Mouse (Mus musculus) embryonic fibroblast, embryonic 13.5 days (primary cell): ENCODE measurements around the gene Dars. TPM values are rescaled to one million over a fixed set of nuclear protein-coding genes. Genes with fewer than 3 reads are reported as not detected.

Experiments used
- H3K27ac ChIP-seq: 2 replicates; pipeline ENCODE4 v1.5.1; 2012; ENCODE audit warnings: low read length, control low read depth, inconsistent platforms; ENCODE audit not compliant: insufficient read depth
- H3K4me1 ChIP-seq: 2 replicates; pipeline ENCODE4 v1.6.1; 2011; ENCODE audit warnings: low read length; ENCODE audit not compliant: control insufficient read depth, insufficient read depth
- H3K4me3 ChIP-seq: 2 replicates; pipeline ENCODE4 v1.5.1; 2011; ENCODE audit warnings: mild to moderate bottlenecking, control low read depth, low read length; ENCODE audit not compliant: insufficient read depth
- CTCF ChIP-seq: IDR thresholded peaks from 2 replicates; pipeline ENCODE4 v1.5.1; 2011; ENCODE audit warnings: mild to moderate bottlenecking, control low read depth, low read length, moderate library complexity, borderline replicate concordance; ENCODE audit not compliant: insufficient read depth
- POLR2A ChIP-seq: IDR thresholded peaks from 2 replicates; pipeline ENCODE4 v1.6.1; 2011; ENCODE audit warnings: low read depth, mild to moderate bottlenecking, control low read depth, low read length, moderate library complexity
- polyA plus RNA-seq: library from polyadenylated mRNA; stranded (reverse); fragments of >200 nt; gene quantifications from 2 replicates; pipeline ENCODE4 v1.2.4, GENCODE M21; 2011; ENCODE audit warnings: low read depth; ENCODE audit not compliant: missing spikeins, insufficient read length

The Dars gene
- 108 TPM in 2 replicates for polyA plus RNA-seq

DNA sequence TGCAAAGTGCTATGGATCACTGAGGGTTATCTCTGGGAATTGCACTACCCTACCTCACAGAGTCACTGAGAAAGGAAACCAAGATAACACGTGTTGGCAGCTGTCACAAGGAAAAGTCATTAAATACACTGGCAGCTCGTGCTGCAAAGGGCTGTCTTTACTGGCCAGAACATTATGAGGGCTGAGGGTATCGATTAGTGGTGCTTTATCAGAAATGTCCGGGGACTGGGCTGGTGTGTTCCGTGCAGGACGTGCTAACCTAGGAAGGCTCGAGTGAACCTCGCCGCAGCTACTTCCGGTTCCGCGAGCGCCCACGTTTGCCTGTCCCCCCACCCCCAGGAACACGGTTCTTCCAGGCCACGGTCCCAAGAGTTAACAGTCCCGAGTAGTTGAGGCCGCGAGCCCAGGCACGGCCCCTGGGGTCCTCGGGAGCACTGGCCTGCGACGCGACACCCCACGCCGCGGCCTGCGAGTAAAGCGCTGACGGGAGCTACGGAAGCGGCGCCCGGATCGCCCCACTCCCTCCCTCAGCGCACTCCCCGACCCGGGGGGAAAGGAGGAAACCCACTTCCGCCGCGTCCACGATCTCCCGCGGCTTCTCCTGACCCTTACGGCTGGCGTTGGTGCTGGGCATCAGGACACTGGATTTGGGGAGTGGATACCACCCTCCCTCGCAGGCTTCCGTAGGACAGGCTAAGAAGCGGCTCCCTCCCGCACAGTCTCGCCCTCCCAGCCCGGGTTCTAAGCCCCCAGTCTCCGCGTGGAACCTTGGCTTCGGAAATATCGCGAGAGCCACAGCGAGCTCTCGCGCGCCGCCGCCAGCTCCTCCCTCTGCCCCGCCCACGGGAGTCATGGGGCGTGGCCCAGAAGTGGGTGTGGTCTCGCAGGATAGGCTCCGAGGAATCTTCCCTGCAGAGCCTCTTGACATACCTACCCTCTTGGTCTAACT, at the start of gene Dars:
Gene Dars, minus strand, starts transcription at position 785 of the 949 bp plus-strand sequence.
- no peaks in the 10 kb centered on the region for H3K4me1 ChIP-seq
- peak; percentile 95 for TF ChIP-seq POLR2A
- TF ChIP-seq CTCF, result no peak
- H3K4me3 ChIP-seq, result peak within 1 kb of the TSS; percentile 68
- H3K27ac ChIP-seq, result peak within 1 kb of the TSS; percentile 69

DNA sequence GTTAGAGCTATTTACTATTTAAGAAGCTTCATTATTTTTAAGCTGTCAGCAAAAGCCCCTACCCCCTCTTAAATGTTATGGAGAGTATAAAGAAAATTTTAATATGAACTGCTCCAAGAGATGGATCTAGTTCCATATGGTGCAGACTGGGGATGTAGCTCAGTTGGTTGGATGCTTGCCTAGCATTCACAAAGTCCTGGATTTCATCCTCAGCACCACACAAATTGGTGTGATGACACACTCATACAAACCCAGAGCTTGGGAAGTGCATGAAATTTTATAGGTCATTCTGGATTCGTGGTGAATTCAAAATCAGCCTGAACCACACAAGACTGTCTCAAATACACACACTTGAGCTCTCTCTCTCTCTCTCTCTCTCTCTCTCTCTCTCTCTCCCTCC, 49.7 kb upstream of the Dars start:
- Histone ChIP-seq H3K27ac (no peak overlapping the region), H3K4me1 (no peaks in the 10 kb centered on the region), H3K4me3 (no peak overlapping the region)
- TF ChIP-seq POLR2A, result no peak
- TF ChIP-seq CTCF, result no peak

DNA sequence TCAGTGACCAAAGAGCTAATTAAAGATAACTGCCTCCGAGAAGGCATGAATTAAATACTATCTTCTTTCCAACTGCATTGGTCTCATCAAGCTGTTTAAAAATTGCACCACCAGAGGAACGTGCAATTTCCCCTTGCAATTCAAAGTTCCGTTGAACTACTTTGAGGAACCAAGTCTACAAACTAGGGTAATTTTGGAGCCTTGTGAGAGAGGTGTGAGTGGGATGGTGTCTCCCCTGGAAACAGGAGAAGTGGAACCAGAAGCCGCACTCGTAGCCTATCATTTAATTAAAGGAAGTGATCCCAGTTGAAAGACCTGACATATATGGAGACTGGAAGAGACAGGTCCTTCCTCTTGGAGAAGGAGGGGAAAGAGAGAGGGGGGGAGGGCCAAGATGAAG, 46.3 kb upstream of the Dars start:
- H3K4me3 ChIP-seq, result no peak overlapping the region
- TF ChIP-seq POLR2A (no peak), CTCF (no peak)
- no peaks in the 10 kb centered on the region for H3K4me1 ChIP-seq
- H3K27ac ChIP-seq, result no peak overlapping the region

DNA sequence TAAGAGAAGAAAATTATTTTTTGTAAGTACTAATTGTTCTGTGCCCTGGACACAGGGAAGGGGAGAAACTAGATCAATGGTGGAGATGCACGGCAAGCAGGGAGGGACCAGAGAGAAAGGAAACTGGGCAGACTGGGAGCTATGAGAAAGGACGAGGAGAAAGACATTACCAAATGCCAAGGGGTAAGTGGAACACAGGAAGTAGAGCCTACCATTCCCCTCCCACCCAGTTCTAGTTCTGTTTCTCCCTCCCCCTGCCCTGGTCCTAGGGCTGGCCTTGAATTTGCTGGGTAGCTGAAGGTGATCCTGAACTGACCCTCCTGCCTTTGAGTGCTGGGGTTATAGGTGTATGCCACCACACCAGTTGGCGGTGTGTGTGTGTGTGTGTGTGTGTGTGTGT, 45.2 kb upstream of the Dars start:
- TF ChIP-seq CTCF, result no peak
- no peak for TF ChIP-seq POLR2A
- no peak overlapping the region for H3K27ac ChIP-seq
- H3K4me1 ChIP-seq, result no peaks in the 10 kb centered on the region
- no peak overlapping the region for H3K4me3 ChIP-seq

DNA sequence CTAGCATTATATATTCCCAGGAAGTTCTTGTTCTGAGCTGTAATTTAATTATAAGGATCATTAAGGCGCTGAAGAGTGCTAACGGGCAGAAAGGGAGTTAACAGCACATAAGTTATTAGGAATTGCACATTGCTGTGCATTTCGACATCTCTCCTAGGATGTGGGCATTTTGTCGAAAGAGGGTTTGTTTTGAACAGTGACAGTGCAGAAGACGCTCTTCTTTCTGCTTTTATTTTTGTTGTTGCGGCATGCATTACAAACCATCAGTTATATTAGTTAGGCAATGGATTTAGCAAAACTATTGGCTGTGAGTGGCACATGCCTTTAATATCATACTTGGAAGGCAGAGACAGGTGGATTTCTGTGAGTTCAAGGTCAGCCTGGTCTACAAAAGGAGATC, 43.6 kb upstream of the Dars start:
- no peak for TF ChIP-seq CTCF
- TF ChIP-seq POLR2A, result no peak
- no peaks in the 10 kb centered on the region for H3K4me1 ChIP-seq
- no peak overlapping the region for H3K27ac ChIP-seq
- no peak overlapping the region for H3K4me3 ChIP-seq

DNA sequence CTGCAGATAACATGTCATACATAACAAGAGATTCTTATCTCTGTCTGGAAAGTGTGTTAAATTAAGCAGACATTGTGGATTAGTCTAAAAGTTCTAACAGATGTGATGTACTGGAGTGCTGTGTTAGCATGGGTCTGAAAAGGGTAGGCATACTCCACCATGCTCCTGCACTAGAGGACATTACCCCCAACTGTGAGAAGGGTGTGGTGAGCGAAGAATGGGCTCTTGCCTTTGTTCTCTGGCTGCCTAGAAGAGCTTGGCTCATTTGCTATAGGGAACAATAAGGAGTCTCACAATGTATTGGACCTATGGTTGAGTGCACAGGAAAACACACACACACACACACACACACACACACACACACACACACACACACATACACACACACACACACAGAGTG, 42.3 kb upstream of the Dars start:
- Histone ChIP-seq H3K4me3 (no peak overlapping the region), H3K27ac (no peak overlapping the region), H3K4me1 (no peaks in the 10 kb centered on the region)
- no peak for TF ChIP-seq CTCF
- no peak for TF ChIP-seq POLR2A

DNA sequence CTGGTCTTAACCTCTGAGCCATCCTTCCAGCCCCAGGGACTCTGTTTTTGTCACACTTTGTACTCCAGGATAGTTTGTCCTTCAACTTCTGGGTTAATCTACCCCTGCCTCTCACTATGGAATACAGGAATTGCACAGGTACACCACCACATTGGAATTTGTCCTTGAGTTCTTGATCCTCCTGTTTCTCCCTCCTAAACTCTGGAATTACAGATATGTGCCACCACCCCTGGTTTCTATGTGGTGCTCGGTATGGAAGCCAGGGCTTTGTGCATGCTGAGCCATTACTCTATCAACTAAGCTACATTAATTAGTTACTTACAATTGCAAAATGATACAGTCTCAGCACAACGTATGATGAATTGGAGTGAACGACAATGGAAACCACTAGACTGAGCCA, 41.8 kb upstream of the Dars start:
- H3K4me3 ChIP-seq, result no peak overlapping the region
- TF ChIP-seq CTCF, result no peak
- TF ChIP-seq POLR2A, result no peak
- H3K27ac ChIP-seq, result no peak overlapping the region
- H3K4me1 ChIP-seq, result no peaks in the 10 kb centered on the region

DNA sequence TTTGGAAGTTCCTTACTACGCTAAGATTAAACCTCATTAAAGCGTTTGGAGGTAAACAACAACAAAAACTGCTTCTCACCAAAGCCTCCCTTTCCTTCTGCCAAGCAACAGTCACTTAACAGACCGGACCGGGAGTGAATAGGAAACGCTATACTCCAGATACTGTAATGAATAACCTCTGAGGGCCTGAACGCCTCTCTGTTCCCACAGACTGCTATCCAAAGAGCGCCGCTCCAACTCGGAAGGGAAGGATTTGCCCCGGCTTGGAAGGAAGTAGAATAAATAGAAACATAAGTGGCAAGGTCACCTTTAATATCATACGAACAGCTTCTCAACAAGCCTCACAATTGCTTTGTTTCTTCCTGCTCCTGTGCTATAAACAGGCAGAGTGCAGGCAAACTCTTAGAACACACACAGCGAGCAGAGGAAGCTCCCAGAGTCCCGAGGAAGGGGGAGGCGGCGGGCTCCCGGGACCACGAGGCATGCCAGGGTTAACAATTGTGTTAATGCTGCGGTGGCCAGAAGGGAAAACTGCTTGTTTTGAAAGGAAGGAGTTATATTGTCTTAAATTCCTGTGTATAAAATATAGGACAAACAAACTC, 39.8 kb upstream of the Dars start:
- TF ChIP-seq POLR2A (no peak), CTCF (no peak)
- Histone ChIP-seq H3K4me3 (no peak overlapping the region), H3K27ac (no peak overlapping the region), H3K4me1 (no peaks in the 10 kb centered on the region)

DNA sequence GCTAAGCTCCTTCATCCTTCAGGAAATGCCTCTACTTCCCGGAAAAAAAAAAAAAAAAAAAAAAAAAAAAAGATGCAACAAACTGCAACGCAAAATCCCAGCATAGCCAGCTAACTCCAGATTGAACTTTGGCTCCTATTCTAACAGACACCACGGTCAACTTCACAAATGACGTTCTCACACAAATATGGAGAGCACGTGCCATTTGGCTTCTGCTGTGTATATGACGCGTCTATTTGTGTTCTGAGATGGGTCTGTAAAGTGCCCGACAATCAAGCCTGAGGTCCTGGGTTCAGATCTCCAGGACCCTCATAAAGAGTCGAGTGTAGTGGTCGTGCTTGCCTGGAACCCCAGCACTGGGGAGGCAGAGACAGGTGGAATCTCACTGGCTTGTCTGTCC, 39.1 kb upstream of the Dars start:
- Histone ChIP-seq H3K4me3 (no peak overlapping the region), H3K4me1 (no peaks in the 10 kb centered on the region), H3K27ac (no peak overlapping the region)
- TF ChIP-seq POLR2A, result no peak
- TF ChIP-seq CTCF, result no peak

DNA sequence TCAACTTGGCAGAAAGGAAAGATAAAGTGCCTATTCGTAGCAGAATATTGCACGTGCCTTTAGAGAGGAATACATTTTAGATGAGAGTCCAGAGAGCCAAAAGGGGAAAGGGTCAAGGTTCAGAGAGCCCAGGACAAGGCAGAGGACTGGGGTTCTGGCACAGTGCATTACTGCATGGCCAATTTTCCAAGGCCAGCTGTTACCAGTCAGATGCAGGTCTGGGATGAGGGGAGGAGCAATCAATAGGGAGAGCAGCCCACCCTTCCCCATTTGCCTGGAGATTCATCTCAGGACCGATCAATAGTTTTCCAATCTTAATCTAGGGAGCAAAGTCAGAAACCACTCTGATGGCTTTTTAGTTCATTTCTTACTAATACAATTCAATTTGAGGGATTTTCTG, 35.0 kb upstream of the Dars start:
- Histone ChIP-seq H3K4me3 (no peak overlapping the region), H3K4me1 (no peaks in the 10 kb centered on the region), H3K27ac (no peak overlapping the region)
- TF ChIP-seq CTCF, result no peak
- no peak for TF ChIP-seq POLR2A

DNA sequence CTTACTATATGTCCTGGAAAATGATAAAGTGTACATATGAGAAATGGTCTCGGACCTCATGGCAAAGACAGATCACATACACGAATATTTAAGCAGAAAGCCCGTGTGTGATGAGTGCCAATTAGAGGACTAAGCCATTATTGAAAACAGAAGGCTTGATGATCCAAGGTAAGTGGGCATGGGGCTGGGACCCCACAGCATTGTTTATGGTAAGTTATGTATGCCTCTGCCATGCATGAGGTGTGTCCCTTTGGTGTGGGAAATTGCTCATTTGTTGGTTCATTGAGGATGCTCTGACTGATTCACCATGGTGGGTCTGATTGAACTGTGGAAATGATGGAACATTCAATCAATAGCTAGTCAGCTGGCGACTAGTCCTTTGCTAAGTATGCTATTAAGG, 34.0 kb upstream of the Dars start:
- Histone ChIP-seq H3K27ac (no peak overlapping the region), H3K4me3 (no peak overlapping the region), H3K4me1 (no peaks in the 10 kb centered on the region)
- TF ChIP-seq CTCF, result no peak
- TF ChIP-seq POLR2A, result no peak
